Mouse (Mus musculus) heart, adult 2 months (tissue): ENCODE data around the gene Rabif.

Experiments used
- CTCF ChIP-seq: fragments of 200-600 bp; IDR thresholded peaks from 2 replicates; pipeline ENCODE4 v1.8.1; 2022; ENCODE audit warnings: antibody characterized with exemption, mild to moderate bottlenecking, moderate library complexity
- EP300 ChIP-seq: fragments of 200-500 bp; IDR thresholded peaks from 2 replicates; pipeline ENCODE4 v1.6.1; 2011; ENCODE audit warnings: low read depth, low read length, control low read depth; ENCODE audit not compliant: insufficient read depth
- POLR2A ChIP-seq: fragments of 200-500 bp; IDR thresholded peaks from 2 replicates; pipeline ENCODE4 v1.6.1; 2011; ENCODE audit warnings: mild to moderate bottlenecking, low read depth, low read length, control low read depth; ENCODE audit not compliant: insufficient read depth

DNA sequence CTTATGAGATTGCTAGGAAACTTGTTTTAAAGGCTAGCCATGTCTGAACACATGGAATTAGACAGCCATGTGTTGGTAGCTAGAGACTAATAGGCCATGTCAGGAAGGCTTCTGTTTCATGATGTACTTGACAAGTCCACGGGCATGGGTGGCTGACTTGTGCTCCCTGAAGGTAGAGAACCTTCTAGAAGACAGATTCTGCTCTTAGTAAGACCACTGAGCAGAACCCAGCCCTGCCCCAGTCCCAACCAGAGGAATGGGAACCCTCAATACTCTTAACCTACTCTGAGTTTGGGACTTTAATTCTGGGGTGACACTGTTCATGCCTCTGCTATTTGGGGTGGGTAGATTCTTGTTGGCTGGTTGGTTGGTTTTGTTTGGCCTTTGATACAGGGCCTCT is 30.6 kb downstream of the Rabif start:
- TF ChIP-seq CTCF (no peak), POLR2A (no peak), EP300 (no peak)
